25 mouse cellular contexts compared by ENCODE assay signal in the genomic region with DNA sequence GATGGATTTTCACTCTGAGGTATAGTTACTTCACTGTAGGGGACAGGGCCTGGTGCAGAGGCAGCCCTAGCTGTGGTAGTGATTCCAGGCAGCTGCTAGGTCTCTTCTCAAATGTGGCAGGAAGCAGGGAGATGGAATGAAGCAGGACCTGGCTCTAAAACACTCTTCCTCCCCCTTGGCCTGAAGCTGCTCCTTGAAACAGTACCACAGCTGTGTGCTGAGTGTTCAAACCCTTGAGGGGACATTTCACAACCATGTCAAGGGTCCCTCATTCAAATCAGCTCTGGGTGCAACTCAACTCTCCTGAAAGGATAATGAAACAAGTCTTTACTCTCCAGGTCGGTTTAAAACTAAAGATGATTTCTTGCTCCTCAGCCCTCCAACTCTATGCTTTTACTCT.
DNase-seq lines count a peak whose midpoint lies in the region; ATAC-seq and TF ChIP-seq lines count a peak whose summit lies in the region.
"Had no signal": no experiment of that assay in that cellular context is flagged by ENCODE, and none has a peak within 500 bp of the region (broad histone marks: within the 10 kb centered on the region; RNA-seq: fewer than 3 reads in every experiment).

No protein-coding gene starts in this region.

- TF ChIP-seq CTCF in lung, adult 2 months (IDR thresholded peaks at IDR 0.05; ENCODE audit: insufficient read depth, low read length) = no peak

- 80% methylated on average over 1 of the region's 1 CpGs for WGBS in hindbrain, embryonic 10.5 days
- 83% methylated on average over 1 of the region's 1 CpGs for WGBS in hindbrain, embryonic 12.5 days
- WGBS in kidney, embryonic 15.5 days = 83% methylated on average over 1 of the region's 1 CpGs
- WGBS in lung, embryonic 16.5 days = 57% methylated on average over 1 of the region's 1 CpGs
- WGBS in lung, adult 2 months = 65% methylated on average over 1 of the region's 1 CpGs

- H3K9ac ChIP-seq in hindbrain, embryonic 12.5 days = no peak overlapping the region
- H3K9ac ChIP-seq in kidney, embryonic 15.5 days = no peak overlapping the region
- no peak overlapping the region for H3K9ac ChIP-seq in lung, embryonic 16.5 days (ENCODE audit: low read length)
- H3K9ac ChIP-seq: embryonic facial prominence, embryonic 13.5 days; forebrain, postnatal 0 days; heart, embryonic 13.5 days; hindbrain, embryonic 14.5 days had no signal

- no peaks in the 10 kb centered on the region for H3K36me3 ChIP-seq in hindbrain, embryonic 10.5 days
- no peaks in the 10 kb centered on the region for H3K36me3 ChIP-seq in hindbrain, embryonic 12.5 days
- H3K36me3 ChIP-seq in kidney, embryonic 15.5 days = no peaks in the 10 kb centered on the region
- no peaks in the 10 kb centered on the region for H3K36me3 ChIP-seq in lung, embryonic 16.5 days (ENCODE audit: control insufficient read depth, insufficient read depth, low read length)
- H3K36me3 ChIP-seq: embryonic facial prominence, embryonic 13.5 days; heart, embryonic 10.5 days; heart, embryonic 13.5 days had no signal

- H3K4me2 ChIP-seq in hindbrain, embryonic 12.5 days (replicated peaks) = no peak overlapping the region
- no peak overlapping the region for H3K4me2 ChIP-seq in kidney, embryonic 15.5 days
- H3K4me2 ChIP-seq in lung, embryonic 16.5 days (ENCODE audit: low read depth, low read length) = no peak overlapping the region
- H3K4me2 ChIP-seq: embryonic facial prominence, embryonic 13.5 days; heart, embryonic 13.5 days; hindbrain, embryonic 14.5 days had no signal

- TF ChIP-seq POLR2A in lung, adult 2 months (IDR thresholded peaks at IDR 0.05; ENCODE audit: borderline replicate concordance, extremely low read depth, low read depth, low read length) = no peak

- H3K4me3 ChIP-seq in hindbrain, embryonic 10.5 days = no peak overlapping the region
- H3K4me3 ChIP-seq in hindbrain, embryonic 12.5 days = no peak overlapping the region
- no peak overlapping the region for H3K4me3 ChIP-seq in kidney, embryonic 15.5 days (replicated peaks)
- H3K4me3 ChIP-seq in lung, embryonic 16.5 days (ENCODE audit: low read length) = no peak overlapping the region
- H3K4me3 ChIP-seq in lung, adult 2 months (replicated peaks; ENCODE audit: extremely low read depth, low read depth, low read length) = no peak overlapping the region
- H3K4me3 ChIP-seq: embryonic facial prominence, embryonic 13.5 days; erythroblast, embryonic 14.5 days; heart, adult 2 months; heart, embryonic 10.5 days; heart, embryonic 13.5 days had no signal

- ATAC-seq in hindbrain, embryonic 12.5 days (ENCODE audit: low FRiP score) = no peak
- no peak for ATAC-seq in kidney, embryonic 15.5 days (replicated peaks; ENCODE audit: low FRiP score)
- ATAC-seq in lung, embryonic 16.5 days (ENCODE audit: low read depth) = peak; percentile 41
- ATAC-seq: CD4-positive, CD25-positive, alpha-beta regulatory T cell, adult 4 months; forebrain, embryonic 14.5 days; forebrain, postnatal 0 days; hindbrain, postnatal 0 days had no signal

- H3K27me3 ChIP-seq in hindbrain, embryonic 10.5 days (ENCODE audit: insufficient read depth, poor library complexity, severe bottlenecking) = peaks cover 9% of the 10 kb centered on the region
- H3K27me3 ChIP-seq in hindbrain, embryonic 12.5 days = no peaks in the 10 kb centered on the region
- no peaks in the 10 kb centered on the region for H3K27me3 ChIP-seq in kidney, embryonic 15.5 days
- H3K27me3 ChIP-seq in lung, embryonic 16.5 days (ENCODE audit: control insufficient read depth, insufficient read depth, low read depth, low read length) = no peaks in the 10 kb centered on the region; the same call in 1 of the 2 replicates
- H3K27me3 ChIP-seq: heart, embryonic 13.5 days had no signal

- no peak for DNase-seq in hindbrain, embryonic 10.5 days (ENCODE audit: low spot score)
- peak; percentile 6 to 18 for DNase-seq in kidney, postnatal 4 days
- no peak for DNase-seq in lung, adult 2 months
- peak; percentile 14 for DNase-seq in lung, postnatal 36 days
- DNase-seq in frontal cortex, postnatal 25 days (ENCODE audit: low spot score in 2 of 2) = no peak
- DNase-seq: adrenal gland, adult 2 months; adrenal gland, postnatal 14 days; cerebellum, adult 11 months; cerebellum, adult 2 months; cerebellum, adult 9-11 months; cerebellum, postnatal 25 days; forebrain, postnatal 0 days; gastrocnemius, postnatal 25 days; heart, adult 2 months had no signal

- H3K4me1 ChIP-seq in hindbrain, embryonic 10.5 days (replicated peaks) = peaks cover 34% of the 10 kb centered on the region
- peaks cover 4% of the 10 kb centered on the region for H3K4me1 ChIP-seq in hindbrain, embryonic 12.5 days
- peaks cover 16% of the 10 kb centered on the region; the same call in 1 of the 2 replicates for H3K4me1 ChIP-seq in kidney, embryonic 15.5 days
- peaks cover 3% of the 10 kb centered on the region; the same call in 1 of the 2 replicates for H3K4me1 ChIP-seq in lung, embryonic 16.5 days (replicated peaks; ENCODE audit: control insufficient read depth, insufficient read depth, low read length)
- H3K4me1 ChIP-seq in lung, adult 2 months (ENCODE audit: control insufficient read depth, insufficient read depth, low read length) = no peaks in the 10 kb centered on the region

- H3K27ac ChIP-seq in hindbrain, embryonic 10.5 days = peak overlapping the region; percentile 35; the same call in 1 of the 2 replicates
- no peak overlapping the region for H3K27ac ChIP-seq in hindbrain, embryonic 12.5 days
- H3K27ac ChIP-seq in kidney, embryonic 15.5 days = no peak overlapping the region
- H3K27ac ChIP-seq in lung, embryonic 16.5 days (ENCODE audit: low read length) = no peak overlapping the region
- H3K27ac ChIP-seq: embryonic facial prominence, embryonic 13.5 days; heart, adult 2 months; heart, embryonic 10.5 days; heart, embryonic 13.5 days; hindbrain, embryonic 14.5 days; hindbrain, postnatal 0 days had no signal

- no peaks in the 10 kb centered on the region for H3K9me3 ChIP-seq in hindbrain, embryonic 10.5 days
- H3K9me3 ChIP-seq in hindbrain, embryonic 12.5 days (replicated peaks) = no peaks in the 10 kb centered on the region
- no peaks in the 10 kb centered on the region for H3K9me3 ChIP-seq in kidney, embryonic 15.5 days (replicated peaks)
- no peaks in the 10 kb centered on the region for H3K9me3 ChIP-seq in lung, embryonic 16.5 days (ENCODE audit: control insufficient read depth, low read length)
- H3K9me3 ChIP-seq: embryonic facial prominence, embryonic 13.5 days; heart, embryonic 10.5 days; heart, embryonic 13.5 days had no signal

Comparison
In these comparisons a context has a peak if more than half of its experiments do, and no peak if none do; other contexts are left out.
1. DNase-seq: peak in kidney, postnatal 4 days (2 of 2) and lung, postnatal 36 days (single experiment); none in hindbrain, embryonic 10.5 days (single experiment), lung, adult 2 months (single experiment) and frontal cortex, postnatal 25 days (0 of 2).